Mouse (Mus musculus) midbrain, embryonic 14.5 days (tissue): ENCODE measurements around the gene Tmed2. TPM values are rescaled to one million over a fixed set of nuclear protein-coding genes. Genes with fewer than 3 reads are reported as not detected.

ENCODE experiments used
- ATAC-seq: fragments of 200-750 bp; cut with Nextera tagmentation; 2 replicates; pipeline ENCODE4 v1.8.0; 2017; ENCODE audit warnings: moderate number of reproducible peaks, moderate library complexity; ENCODE audit not compliant: low FRiP score, low TSS enrichment
- DNase-seq: peaks from one replicate; pipeline ENCODE4 v3.0.0-alpha.2; 2015
- H3K27ac ChIP-seq: fragments of 300-500 bp; sonication (generic); replicated peaks from 2 replicates; pipeline ENCODE4 v1.5.1; 2014; ENCODE audit warnings: mild to moderate bottlenecking, low read depth, low read length, moderate library complexity
- H3K27me3 ChIP-seq: fragments of 300-500 bp; sonication (generic); 2 replicates; pipeline ENCODE4 v1.6.1; 2014; ENCODE audit warnings: low read length, control low read depth, mixed read lengths; ENCODE audit not compliant: control insufficient read depth, insufficient read depth
- H3K36me3 ChIP-seq: fragments of 300-500 bp; sonication (generic); 2 replicates; pipeline ENCODE4 v1.6.1; 2014; ENCODE audit warnings: low read length, control low read depth; ENCODE audit not compliant: control insufficient read depth, insufficient read depth
- H3K4me1 ChIP-seq: fragments of 300-500 bp; sonication (generic); 2 replicates; pipeline ENCODE4 v1.6.1; 2014; ENCODE audit warnings: mild to moderate bottlenecking, antibody characterized with exemption, low read length, control low read depth; ENCODE audit not compliant: control insufficient read depth, insufficient read depth
- H3K4me2 ChIP-seq: fragments of 300-500 bp; sonication (generic); 2 replicates; pipeline ENCODE4 v1.6.1; 2014; ENCODE audit warnings: mild to moderate bottlenecking, low read length, moderate library complexity
- H3K4me3 ChIP-seq: fragments of 300-500 bp; sonication (generic); replicated peaks from 2 replicates; pipeline ENCODE4 v1.5.1; 2014; ENCODE audit warnings: low read depth, low read length
- H3K9ac ChIP-seq: fragments of 300-500 bp; sonication (generic); replicated peaks from 2 replicates; pipeline ENCODE4 v1.6.1; 2014; ENCODE audit warnings: mild to moderate bottlenecking, low read length, moderate library complexity
- H3K9me3 ChIP-seq: fragments of 300-500 bp; sonication (generic); 2 replicates; pipeline ENCODE4 v1.6.1; 2016; ENCODE audit warnings: low read length, control low read depth, mixed read lengths; ENCODE audit not compliant: control insufficient read depth
- WGBS: fragments of 180-500 bp; shearing (Covaris S2); extraction: QIAGEN DNeasy Blood & Tissue Kit; methylation state at CpG from one replicate; pipeline ENCODE4 v1.1.7; 2014; 5-methylcytosine and 5-hydroxymethylcytosine counted together
- polyA plus RNA-seq: library from polyadenylated mRNA; unstranded; fragments of >200 nt; fragmentation: Nextera tagmentation; extraction: Ambion mirVana; gene quantifications from 2 replicates; pipeline ENCODE4 v1.2.1, GENCODE M21; 2014

The Tmed2 gene
- polyA plus RNA-seq, 1 experiment from 2014 or later = 369 TPM

DNA sequence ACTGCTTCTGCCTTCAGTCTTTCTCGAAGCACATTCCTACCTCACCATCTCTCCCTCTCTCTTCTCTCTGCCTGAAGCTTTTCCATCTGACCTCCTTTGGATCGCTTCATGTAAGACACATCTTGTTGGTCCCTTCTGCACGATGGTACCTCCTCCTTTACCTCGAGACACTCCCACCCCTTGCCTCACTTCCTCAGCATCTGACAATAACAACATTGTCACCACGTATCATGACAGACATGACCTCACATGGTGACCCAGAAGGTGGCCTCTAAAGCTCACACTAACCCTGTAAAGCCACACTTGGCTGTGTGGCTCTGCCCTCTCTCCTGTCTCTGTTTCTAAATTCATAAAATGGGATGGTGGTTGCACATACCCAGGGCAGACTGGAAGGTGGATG, 24.7 kb upstream of the Tmed2 start:
- Histone ChIP-seq H3K9ac (no peak overlapping the region), H3K9me3 (no peaks in the 10 kb centered on the region), H3K4me1 (no peaks in the 10 kb centered on the region), H3K27me3 (no peaks in the 10 kb centered on the region), H3K36me3 (peaks cover 18% of the 10 kb centered on the region), H3K4me2 (no peak overlapping the region), H3K27ac (no peak overlapping the region), H3K4me3 (no peak overlapping the region)
- no peak for ATAC-seq
- 79% methylated on average over 5 of the region's 5 CpGs for WGBS
- DNase-seq = no peak

DNA sequence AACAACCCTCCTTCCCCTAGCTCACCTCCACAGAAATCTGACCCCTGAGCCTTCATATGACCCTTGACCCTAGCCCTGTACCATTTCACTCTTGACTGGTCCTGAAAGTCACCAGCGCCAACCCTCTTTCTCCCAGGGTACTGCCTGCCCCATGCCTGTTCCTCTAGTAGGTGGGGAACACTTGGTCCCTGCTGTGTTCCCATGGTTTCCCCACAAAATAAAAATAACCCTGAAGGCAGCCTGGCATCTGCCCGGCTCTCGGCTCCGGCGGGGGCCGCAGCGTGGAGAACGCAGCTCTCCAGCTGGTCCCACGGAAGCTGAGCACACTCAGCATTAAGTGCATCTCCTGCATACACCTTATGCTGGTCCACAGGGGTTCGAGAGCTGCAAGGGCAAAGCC, 21.8 kb upstream of the Tmed2 start:
- DNase-seq (no peak), ATAC-seq (no peak)
- Histone ChIP-seq H3K36me3 (peaks cover 10% of the 10 kb centered on the region), H3K27me3 (no peaks in the 10 kb centered on the region), H3K9me3 (no peaks in the 10 kb centered on the region), H3K4me2 (no peak overlapping the region), H3K4me1 (no peaks in the 10 kb centered on the region), H3K27ac (no peak overlapping the region), H3K9ac (no peak overlapping the region), H3K4me3 (no peak overlapping the region)
- 28% methylated on average over 10 of the region's 10 CpGs for WGBS

DNA sequence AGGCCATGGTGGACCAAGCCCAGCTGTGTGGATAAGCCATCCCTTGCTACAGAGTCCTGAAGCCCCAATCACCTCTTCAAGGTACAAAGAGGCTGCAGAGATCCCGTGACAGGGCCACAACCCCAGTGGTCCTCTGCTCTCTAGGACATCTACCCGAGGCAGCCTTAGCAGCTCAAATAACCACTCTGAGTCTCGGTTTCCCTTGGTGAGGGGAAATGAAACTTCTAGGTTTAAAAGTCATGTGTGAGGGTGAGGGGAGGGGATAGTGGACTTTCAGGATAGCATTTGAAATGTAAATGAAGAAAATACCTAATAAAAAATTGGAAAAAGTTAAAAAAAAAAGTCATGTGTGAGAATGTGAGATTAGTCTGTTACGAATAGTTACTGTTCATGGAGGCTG, 18.9 kb upstream of the Tmed2 start:
- H3K9me3 ChIP-seq = no peaks in the 10 kb centered on the region
- peaks cover 4% of the 10 kb centered on the region; the same call in 1 of the 2 replicates for H3K36me3 ChIP-seq
- no peak for DNase-seq
- 95% methylated on average over 4 of the region's 4 CpGs for WGBS
- no peaks in the 10 kb centered on the region for H3K27me3 ChIP-seq
- no peaks in the 10 kb centered on the region for H3K4me1 ChIP-seq
- H3K4me3 ChIP-seq = no peak overlapping the region
- no peak overlapping the region for H3K4me2 ChIP-seq
- no peak overlapping the region for H3K27ac ChIP-seq
- no peak overlapping the region for H3K9ac ChIP-seq
- ATAC-seq = no peak

DNA sequence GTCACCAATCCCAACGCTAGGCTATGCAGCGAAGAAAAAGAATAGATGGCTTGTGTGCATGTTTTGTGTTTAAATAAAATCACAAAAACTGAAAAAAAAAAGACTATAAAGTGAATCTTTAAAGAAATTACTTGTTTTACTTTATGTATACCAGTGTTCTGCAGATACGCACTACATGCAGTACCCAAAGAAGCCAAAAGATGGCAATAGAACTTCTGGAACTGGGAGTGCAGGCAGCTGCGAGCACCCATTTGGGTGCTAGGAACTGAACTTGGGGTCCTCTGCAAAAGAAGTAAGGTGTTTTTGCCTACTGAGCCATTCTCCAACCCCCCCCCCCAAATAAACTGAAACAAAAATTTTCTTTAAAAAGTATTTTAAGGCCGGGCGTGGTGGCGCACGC, 17.5 kb upstream of the Tmed2 start:
- no peak for ATAC-seq
- Histone ChIP-seq H3K4me3 (no peak overlapping the region), H3K4me2 (no peak overlapping the region), H3K27ac (no peak overlapping the region), H3K9me3 (no peaks in the 10 kb centered on the region), H3K9ac (no peak overlapping the region), H3K27me3 (no peaks in the 10 kb centered on the region), H3K36me3 (peaks cover 4% of the 10 kb centered on the region; the same call in 1 of the 2 replicates), H3K4me1 (no peaks in the 10 kb centered on the region)
- WGBS = 95% methylated on average over 8 of the region's 8 CpGs
- DNase-seq = peak; percentile 18

DNA sequence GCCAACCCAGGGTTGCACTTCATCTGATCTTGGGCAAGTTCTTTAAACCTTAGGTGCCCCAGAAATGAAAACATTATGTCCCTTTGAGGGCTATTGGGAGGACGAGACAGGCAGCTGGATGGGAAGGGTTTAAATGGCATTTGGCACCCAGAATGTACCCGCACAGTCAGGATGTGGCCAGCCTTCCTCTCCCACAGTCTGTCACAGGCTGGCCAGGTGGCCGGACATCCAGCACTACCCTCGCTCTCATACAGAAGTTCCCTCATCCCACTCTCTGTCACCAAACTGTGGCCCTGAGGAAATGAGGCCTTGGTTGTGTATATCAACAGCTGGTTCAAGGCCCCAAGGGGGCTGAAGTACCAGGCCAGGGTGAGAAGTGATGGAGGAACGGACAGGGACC, 15.6 kb upstream of the Tmed2 start:
- no peak overlapping the region for H3K4me3 ChIP-seq
- H3K9ac ChIP-seq = no peak overlapping the region
- H3K9me3 ChIP-seq = no peaks in the 10 kb centered on the region
- H3K27ac ChIP-seq = no peak overlapping the region
- WGBS = 94% methylated on average over 5 of the region's 5 CpGs
- H3K4me2 ChIP-seq = no peak overlapping the region
- ATAC-seq = no peak
- no peaks in the 10 kb centered on the region; the same call in 1 of the 2 replicates for H3K36me3 ChIP-seq
- DNase-seq = no peak
- no peaks in the 10 kb centered on the region for H3K27me3 ChIP-seq
- H3K4me1 ChIP-seq = peaks cover 11% of the 10 kb centered on the region

DNA sequence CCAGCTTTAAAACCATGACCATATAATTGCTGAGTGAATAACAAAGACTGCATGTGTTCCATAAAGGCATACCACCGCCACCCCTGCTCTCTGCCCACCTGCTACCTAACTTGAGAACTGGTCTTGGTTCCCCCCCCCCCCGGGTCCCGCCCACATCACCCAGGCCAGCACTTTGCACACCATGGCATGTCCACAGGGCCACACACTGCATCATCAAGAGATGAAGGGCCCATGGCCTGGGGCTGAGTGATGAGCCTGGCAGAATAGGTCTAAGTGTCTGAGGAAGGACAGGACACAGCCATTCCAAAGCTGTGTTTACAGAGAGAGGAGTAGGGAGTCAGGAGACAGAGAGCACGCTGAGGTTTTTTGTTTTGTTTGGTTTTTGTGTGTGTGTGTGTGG, 12.1 kb upstream of the Tmed2 start:
- Histone ChIP-seq H3K4me1 (peaks cover 16% of the 10 kb centered on the region), H3K27ac (no peak overlapping the region), H3K4me2 (peak overlapping the region; percentile 67), H3K36me3 (no peaks in the 10 kb centered on the region), H3K27me3 (no peaks in the 10 kb centered on the region), H3K9ac (peak overlapping the region; percentile 29; the same call in 1 of the 2 replicates), H3K9me3 (no peaks in the 10 kb centered on the region), H3K4me3 (no peak overlapping the region)
- DNase-seq (no peak), ATAC-seq (no peak)
- WGBS = 81% methylated on average over 4 of the region's 4 CpGs

DNA sequence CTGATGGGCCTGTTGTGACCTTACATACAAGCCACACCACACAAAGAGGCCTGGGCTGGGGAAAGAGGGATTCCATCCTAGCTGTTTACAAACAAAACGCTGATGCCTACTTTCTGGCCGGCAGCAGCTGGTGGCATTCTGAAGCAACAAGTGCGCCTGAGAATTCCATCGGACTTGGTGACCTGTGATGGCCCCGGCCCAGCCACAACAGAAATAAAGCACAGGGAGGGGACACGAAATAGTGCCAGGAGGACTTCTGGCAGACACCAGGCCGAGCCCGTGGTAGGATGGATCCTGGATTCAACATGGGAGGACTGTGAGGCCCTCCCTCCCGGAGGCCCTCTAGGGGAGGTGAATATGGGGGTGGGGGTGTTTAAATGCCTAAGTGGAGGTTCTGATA, 11.7 kb upstream of the Tmed2 start:
- WGBS = 53% methylated on average over 9 of the region's 9 CpGs
- H3K4me1 ChIP-seq = peaks cover 16% of the 10 kb centered on the region
- no peak overlapping the region for H3K27ac ChIP-seq
- no peaks in the 10 kb centered on the region for H3K9me3 ChIP-seq
- no peaks in the 10 kb centered on the region for H3K36me3 ChIP-seq
- H3K9ac ChIP-seq = peak overlapping the region; percentile 29; the same call in 1 of the 2 replicates
- 0 out of 2 replicates have a peak overlapping the region, but pooled peaks have one; percentile 5 for H3K4me3 ChIP-seq
- H3K27me3 ChIP-seq = no peaks in the 10 kb centered on the region
- H3K4me2 ChIP-seq = peak overlapping the region; percentile 67
- no peak for DNase-seq
- ATAC-seq = no peak

DNA sequence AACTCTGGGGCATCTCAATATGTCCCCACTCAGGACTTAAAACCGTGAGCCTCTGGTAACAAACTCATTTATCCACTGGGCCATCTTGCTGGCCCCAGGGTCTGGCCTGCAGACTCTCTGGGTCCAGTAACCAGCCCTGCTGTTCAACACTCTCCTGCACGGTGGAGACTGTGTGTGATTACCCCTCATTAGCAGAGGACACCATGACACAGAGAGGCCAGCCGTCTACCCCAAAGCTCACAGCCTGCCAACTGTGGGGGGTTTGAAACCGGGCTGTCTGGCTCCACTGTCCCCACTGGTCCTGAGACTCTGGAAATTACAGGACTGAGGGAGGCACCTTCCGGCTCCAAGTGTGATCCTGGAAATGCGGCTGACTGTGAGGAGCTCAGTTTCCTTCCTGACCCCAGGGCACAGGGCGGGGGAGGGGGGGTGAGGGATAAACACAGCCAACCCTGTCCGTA, 11.3 kb upstream of the Tmed2 start:
- H3K27me3 ChIP-seq = no peaks in the 10 kb centered on the region
- no peaks in the 10 kb centered on the region for H3K36me3 ChIP-seq
- H3K27ac ChIP-seq = no peak overlapping the region
- ATAC-seq (no peak), DNase-seq (peak; percentile 2)
- 46% methylated on average over 8 of the region's 8 CpGs for WGBS
- no peaks in the 10 kb centered on the region for H3K9me3 ChIP-seq
- H3K4me2 ChIP-seq = peak overlapping the region; percentile 67
- peak overlapping the region; percentile 29; the same call in 1 of the 2 replicates for H3K9ac ChIP-seq
- peaks cover 16% of the 10 kb centered on the region for H3K4me1 ChIP-seq
- H3K4me3 ChIP-seq = peak overlapping the region; percentile 70; the same call in 1 of the 2 replicates

DNA sequence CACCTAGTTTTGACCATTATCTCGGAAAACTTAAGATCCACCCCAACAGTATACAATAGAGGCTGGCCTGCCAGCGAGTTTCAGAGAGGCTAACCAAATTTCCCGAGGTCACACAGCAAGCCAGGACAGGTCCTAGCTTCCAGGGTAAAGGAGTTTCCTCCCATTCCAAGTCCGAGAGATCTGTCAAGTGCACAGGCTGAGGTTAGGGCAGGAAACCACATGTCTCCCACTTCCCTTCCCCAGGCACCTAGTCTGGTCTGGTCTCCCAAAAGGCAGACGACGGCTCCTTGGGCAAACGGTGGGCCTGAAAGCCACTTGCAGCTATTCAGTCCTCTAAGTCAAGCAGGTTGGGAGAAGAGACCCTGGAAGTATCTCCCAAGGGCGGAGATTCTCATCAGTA, 10.8 kb upstream of the Tmed2 start:
- Histone ChIP-seq H3K4me3 (peak overlapping the region; percentile 70), H3K4me2 (peak overlapping the region; percentile 67), H3K4me1 (peaks cover 16% of the 10 kb centered on the region), H3K9ac (no peak overlapping the region; the same call in 1 of the 2 replicates), H3K27ac (no peak overlapping the region), H3K36me3 (no peaks in the 10 kb centered on the region), H3K9me3 (no peaks in the 10 kb centered on the region), H3K27me3 (no peaks in the 10 kb centered on the region)
- WGBS = 75% methylated on average over 8 of the region's 8 CpGs
- ATAC-seq = no peak
- no peak for DNase-seq
